Comparison of ENCODE assay signal across 7 mouse cellular contexts in the genomic region with DNA sequence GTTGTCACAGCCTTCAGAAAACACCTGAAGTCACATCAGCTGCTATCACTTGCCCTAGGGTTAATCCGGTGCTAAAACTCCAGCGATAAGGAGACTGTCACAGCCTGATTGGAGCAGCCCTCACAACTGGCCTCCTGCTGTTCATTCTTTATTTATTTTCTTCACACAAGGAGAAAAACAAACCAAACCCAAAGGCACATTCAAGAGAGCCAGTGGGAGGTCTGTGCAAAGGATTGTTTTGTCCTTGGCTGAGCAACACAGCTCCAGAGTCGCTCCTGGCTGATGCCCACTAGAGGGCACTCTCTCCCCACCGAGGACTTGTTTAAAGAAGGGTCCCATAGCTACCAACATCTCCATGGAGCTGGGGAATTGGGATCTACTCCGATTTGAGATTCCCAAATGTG.
DNase-seq lines count a peak whose midpoint lies in the region; ATAC-seq lines count a peak whose summit lies in the region.

No protein-coding gene starts in this region.

- H3K4me2 ChIP-seq in hindbrain, embryonic 14.5 days (replicated peaks), result peak overlapping the region; percentile 7

- no peaks in the 10 kb centered on the region for H3K27me3 ChIP-seq in hindbrain, embryonic 14.5 days (ENCODE audit: control insufficient read depth, insufficient read depth, low read length)

- DNase-seq in adrenal gland, adult 8-10 months, result peak; percentile 47
- DNase-seq in cerebellum, postnatal 36 days, result peak; percentile 72 to 76
- DNase-seq in frontal cortex, postnatal 36 days (ENCODE audit: low spot score in 2 of 2), result peak; percentile 73 to 78
- peak; percentile 95 for DNase-seq in hindbrain, embryonic 14.5 days (ENCODE audit: low spot score)
- DNase-seq in layer of hippocampus, postnatal 25 days (ENCODE audit: extremely low spot score in 1 of 2, low spot score in 1 of 2), result peak; percentile 59 to 75
- peak; percentile 59 for DNase-seq in lung, postnatal 25 days (ENCODE audit: low spot score)
- DNase-seq in right cerebral cortex, postnatal 10 days (ENCODE audit: low spot score in 2 of 2), result peak; percentile 88 to 89

- H3K9me3 ChIP-seq in hindbrain, embryonic 14.5 days (ENCODE audit: control insufficient read depth, low read length), result no peaks in the 10 kb centered on the region

- H3K36me3 ChIP-seq in hindbrain, embryonic 14.5 days (replicated peaks; ENCODE audit: control insufficient read depth, insufficient read depth), result peaks cover 4% of the 10 kb centered on the region; the same call in 1 of the 2 replicates

- peak overlapping the region; percentile 57 for H3K27ac ChIP-seq in hindbrain, embryonic 14.5 days

- ATAC-seq in hindbrain, embryonic 14.5 days (ENCODE audit: low FRiP score), result peak; percentile 85

- no peak overlapping the region for H3K9ac ChIP-seq in hindbrain, embryonic 14.5 days

- peaks cover 32% of the 10 kb centered on the region for H3K4me1 ChIP-seq in hindbrain, embryonic 14.5 days (replicated peaks; ENCODE audit: control insufficient read depth, insufficient read depth, low read length)

- 2% methylated on average over 5 of the region's 5 CpGs for WGBS in hindbrain, embryonic 14.5 days

- H3K4me3 ChIP-seq in hindbrain, embryonic 14.5 days (replicated peaks; ENCODE audit: low read length), result no peak overlapping the region
